18 mouse cellular contexts compared by ENCODE assay signal in the genomic region with DNA sequence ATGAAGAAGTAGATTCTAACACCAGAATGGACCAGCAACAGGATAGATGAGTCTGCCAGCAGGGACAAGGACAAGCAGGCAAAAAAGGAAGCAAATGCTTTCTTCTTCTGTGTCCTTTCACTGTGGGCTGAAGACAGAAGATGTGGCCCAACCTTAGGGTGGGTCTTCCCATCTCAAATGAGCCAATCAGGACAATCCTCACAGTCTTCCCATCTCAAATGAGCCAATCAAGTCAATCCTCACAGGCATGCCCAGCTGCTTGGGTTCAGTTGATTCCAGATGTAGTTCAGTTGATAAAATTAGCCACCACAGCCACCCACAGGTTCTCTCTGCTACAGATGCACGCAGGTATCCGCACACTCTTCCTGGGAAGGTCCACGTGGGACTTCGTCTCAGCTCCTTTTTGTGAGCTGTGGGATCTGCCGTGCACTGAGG. TPM values are rescaled to one million over a fixed set of nuclear protein-coding genes. Genes with fewer than 3 reads are reported as not detected.
DNase-seq lines count a peak whose midpoint lies in the region; ATAC-seq and TF ChIP-seq lines count a peak whose summit lies in the region.
"Had no signal": no experiment of that assay in that cellular context is flagged by ENCODE, and none has a peak within 500 bp of the region (broad histone marks: within the 10 kb centered on the region; RNA-seq: fewer than 3 reads in every experiment).

No protein-coding gene starts in this region.

- peak overlapping the region; percentile 32 to 38; a peak in 3 of 4 replicates for H3K4me3 ChIP-seq in MEL (ENCODE audit: control insufficient read depth in 1 of 2, insufficient read depth in 1 of 2, low read depth in 2 of 2, low read length in 2 of 2)
- H3K4me3 ChIP-seq: hindbrain, embryonic 12.5 days; limb, embryonic 10.5 days; lung, embryonic 15.5 days; midbrain, embryonic 10.5 days had no signal

- H3K9ac ChIP-seq in MEL (ENCODE audit: control insufficient read depth, low read depth, low read length, poor library complexity, severe bottlenecking), result peak overlapping the region; percentile 44; the same call in 1 of the 2 replicates
- H3K9ac ChIP-seq: forebrain, postnatal 0 days; hindbrain, embryonic 12.5 days; lung, embryonic 15.5 days had no signal

- intact Hi-C loops in left cerebral cortex, postnatal 36 days (cut with DNase I), result no loop called here

- no peak for TF ChIP-seq CTCF in MEL (IDR thresholded peaks at IDR 0.05 in 2 of 3, conservative IDR thresholded peaks at IDR 0.05 in 1 of 3; ENCODE audit: control insufficient read depth in 1 of 3, insufficient read depth in 1 of 3, low read depth in 2 of 3, low read length in 3 of 3, poor library complexity in 1 of 3, severe bottlenecking in 1 of 3)

- H3K4me1 ChIP-seq in MEL (ENCODE audit: control insufficient read depth in 1 of 2, insufficient read depth in 2 of 2, low read length in 2 of 2), result peaks cover 4 to 16% of the 10 kb centered on the region in 2 experiments
- H3K4me1 ChIP-seq: hindbrain, embryonic 12.5 days; limb, embryonic 10.5 days; lung, embryonic 15.5 days had no signal

- peak in 1 of 2 experiments; percentile 75; a peak in 2 of 4 replicates for TF ChIP-seq POLR2A in MEL (IDR thresholded peaks at IDR 0.05; ENCODE audit: control insufficient read depth in 1 of 2, insufficient read depth in 1 of 2, low read depth in 1 of 2, low read length in 2 of 2, poor library complexity in 1 of 2)

- H3K36me3 ChIP-seq in MEL (ENCODE audit: control insufficient read depth in 1 of 2, insufficient read depth in 2 of 2, low read length in 2 of 2), result peaks cover 0 to 7% of the 10 kb centered on the region in 2 experiments; a peak in 2 of 4 replicates
- H3K36me3 ChIP-seq: hindbrain, embryonic 12.5 days; limb, embryonic 10.5 days; lung, embryonic 15.5 days; midbrain, embryonic 10.5 days had no signal

- H3K79me2 ChIP-seq in MEL (ENCODE audit: control insufficient read depth, insufficient read depth, low read length, poor library complexity), result no peaks in the 10 kb centered on the region

- no peak for TF ChIP-seq RAD21 in MEL (IDR thresholded peaks at IDR 0.05; ENCODE audit: low read depth, low read length)

- H3K9me3 ChIP-seq in MEL (replicated peaks; ENCODE audit: insufficient read depth, low read length), result no peaks in the 10 kb centered on the region
- H3K9me3 ChIP-seq: hindbrain, embryonic 12.5 days; limb, embryonic 10.5 days; lung, embryonic 15.5 days; midbrain, embryonic 10.5 days had no signal

- peak in 1 of 2 experiments; percentile 60; a peak in 2 of 4 replicates for TF ChIP-seq EP300 in MEL (IDR thresholded peaks at IDR 0.05; ENCODE audit: low read depth in 1 of 2, low read length in 2 of 2)

- DNase-seq in MEL (ENCODE audit: low read depth, low spot score), result peak; percentile 92
- peak; percentile 37 for DNase-seq in c-Kit-positive CD71-positive TER-119-negative erythroid progenitor cells, embryonic 14.5 days (ENCODE audit: low read depth)
- peak; percentile 38 for DNase-seq in thymus, postnatal 4 days
- DNase-seq in yolk sac, embryonic 10.5 days (ENCODE audit: low spot score), result no peak
- DNase-seq in left cerebral cortex, postnatal 36 days (ENCODE audit: low spot score in 2 of 2), result no peak
- no peak for DNase-seq in lung, postnatal 10 days
- DNase-seq: cerebellum, adult 9-10 months; forebrain, postnatal 0 days; gastrocnemius, postnatal 25 days; kidney, postnatal 36 days; layer of hippocampus, postnatal 36 days; right cerebral cortex, postnatal 14 days had no signal

- ATAC-seq in megakaryocyte progenitor cell, adult 5-6 weeks (replicated peaks; ENCODE audit: poor library complexity), result peak; percentile 89
- ATAC-seq: forebrain, postnatal 0 days; intestine, embryonic 16.5 days had no signal

- no peaks in the 10 kb centered on the region for H3K27me3 ChIP-seq in MEL (ENCODE audit: control insufficient read depth in 1 of 2, insufficient read depth in 2 of 2, low read length in 2 of 2)
- H3K27me3 ChIP-seq: hindbrain, embryonic 12.5 days; lung, embryonic 15.5 days had no signal

- peak overlapping the region; percentile 73 for H3K27ac ChIP-seq in MEL (ENCODE audit: control insufficient read depth, low read depth, low read length)
- H3K27ac ChIP-seq: hindbrain, embryonic 12.5 days; limb, embryonic 10.5 days; lung, embryonic 15.5 days; midbrain, embryonic 10.5 days had no signal

TF ChIP-seq in MEL, 35 proteins besides CTCF, POLR2A, EP300 and RAD21:
- peak; percentile 44; the same call in 1 of the 2 replicates for TF ChIP-seq HCFC1 (IDR thresholded peaks at IDR 0.05; ENCODE audit: low read depth, low read length)
- peak; percentile 61; the same call in 1 of the 2 replicates for TF ChIP-seq POLR2AphosphoS2 (IDR thresholded peaks at IDR 0.05; ENCODE audit: low read length)
- no peak for TF ChIP-seq GABPA (IDR thresholded peaks at IDR 0.05; ENCODE audit: low read depth, low read length)
- TF ChIP-seq UBTF (IDR thresholded peaks at IDR 0.05; ENCODE audit: borderline replicate concordance, insufficient read depth, low read depth, low read length), result no peak
- TF ChIP-seq USF2 (IDR thresholded peaks at IDR 0.05; ENCODE audit: borderline replicate concordance in 1 of 2, insufficient read depth in 1 of 2, low read depth in 1 of 2, low read length in 2 of 2), result no peak
- TF ChIP-seq MAFK (IDR thresholded peaks at IDR 0.05; ENCODE audit: borderline replicate concordance, low read depth, low read length), result no peak
- peak; percentile 68 for TF ChIP-seq TBP (IDR thresholded peaks at IDR 0.05; ENCODE audit: low read depth, low read length)
- no peak for TF ChIP-seq ETS1 (IDR thresholded peaks at IDR 0.05; ENCODE audit: low read depth, low read length)
- no peak for TF ChIP-seq ZNF384 (IDR thresholded peaks at IDR 0.05; ENCODE audit: low read depth, low read length)
- TF ChIP-seq NRF1 (IDR thresholded peaks at IDR 0.05; ENCODE audit: insufficient read depth, low read depth, low read length, poor library complexity, severe bottlenecking), result peak; percentile 78
- peak; percentile 33; the same call in 1 of the 2 replicates for TF ChIP-seq GATA1 (IDR thresholded peaks at IDR 0.05; ENCODE audit: low read depth, low read length)
- no peak for TF ChIP-seq E2F4 (IDR thresholded peaks at IDR 0.05; ENCODE audit: borderline replicate concordance, low read depth, low read length)
- no peak; the same call in none of the 2 replicates for TF ChIP-seq TCF12 (IDR thresholded peaks at IDR 0.05; ENCODE audit: low read depth, low read length)
- peak; percentile 50; the same call in 1 of the 2 replicates for TF ChIP-seq ZMIZ1 (IDR thresholded peaks at IDR 0.05; ENCODE audit: low read depth, low read length)
- no peak for TF ChIP-seq ELF1 (IDR thresholded peaks at IDR 0.05; ENCODE audit: low read depth, low read length)
- no peak for TF ChIP-seq SMC3 (IDR thresholded peaks at IDR 0.05; ENCODE audit: low read depth, low read length)
- TF ChIP-seq POLR2AphosphoS5 (IDR thresholded peaks at IDR 0.05; ENCODE audit: borderline replicate concordance, low read depth, low read length), result no peak
- 0 out of 2 replicates have a peak, but pooled peaks have one; percentile 17 for TF ChIP-seq SIN3A (IDR thresholded peaks at IDR 0.05; ENCODE audit: low read length)
- 0 out of 2 replicates have a peak, but pooled peaks have one; percentile 22 for TF ChIP-seq MYB (IDR thresholded peaks at IDR 0.05; ENCODE audit: low read depth, low read length)
- TF ChIP-seq MAX (IDR thresholded peaks at IDR 0.05; ENCODE audit: low read length), result no peak; the same call in 1 of the 2 replicates
- TF ChIP-seq USF1 (IDR thresholded peaks at IDR 0.05; ENCODE audit: low read depth, low read length), result no peak
- no peak for TF ChIP-seq MYC (IDR thresholded peaks at IDR 0.05; ENCODE audit: low read depth, low read length)
- no peak for TF ChIP-seq CHD1 (IDR thresholded peaks at IDR 0.05; ENCODE audit: low read depth, low read length)
- TF ChIP-seq JUND (IDR thresholded peaks at IDR 0.05; ENCODE audit: low read depth, low read length), result no peak
- TF ChIP-seq MAZ (IDR thresholded peaks at IDR 0.05; ENCODE audit: low read depth, low read length), result no peak
- peak; percentile 37 for TF ChIP-seq CHD2 (IDR thresholded peaks at IDR 0.05; ENCODE audit: low read length)
- TF ChIP-seq ZC3H11A (IDR thresholded peaks at IDR 0.05; ENCODE audit: low read depth, low read length), result no peak
- peak; percentile 70 for TF ChIP-seq NELFE (IDR thresholded peaks at IDR 0.05; ENCODE audit: low read depth, low read length)
- no peak for TF ChIP-seq ZKSCAN1 (IDR thresholded peaks at IDR 0.05; ENCODE audit: low read depth, low read length)
- TF ChIP-seq KAT2A (conservative IDR thresholded peaks at IDR 0.05; ENCODE audit: low read depth, low read length), result no peak; the same call in 1 of the 2 replicates
- no peak for TF ChIP-seq RCOR1 (IDR thresholded peaks at IDR 0.05; ENCODE audit: low read depth, low read length)
- no peak for TF ChIP-seq MEF2A (IDR thresholded peaks at IDR 0.05; ENCODE audit: extremely low read depth, insufficient replicate concordance, low read depth, low read length, poor library complexity, severe bottlenecking)
- no peak for TF ChIP-seq BHLHE40 (IDR thresholded peaks at IDR 0.05; ENCODE audit: borderline replicate concordance, low read depth, low read length)
- TF ChIP-seq TAL1 (IDR thresholded peaks at IDR 0.05; ENCODE audit: low read length), result 0 out of 2 replicates have a peak, but pooled peaks have one; percentile 20
- TF ChIP-seq MXI1 (IDR thresholded peaks at IDR 0.05; ENCODE audit: low read depth, low read length), result no peak
TF ChIP-seq in MEL: peak in this region for 11.

RNA-seq across cellular contexts. Expression of a gene that starts 6.9 kb away (rescaled TPM):
- total RNA-seq in MEL (2012; rRNA removed), result 19.1 and 21.1 TPM in 2 replicates
- polyA plus RNA-seq in MEL (2012; ENCODE audit: insufficient read depth in 1 of 2, insufficient read length in 2 of 2, low read depth in 1 of 2, low replicate concordance in 2 of 2, missing spikeins in 1 of 2), result 10 to 100 TPM in 1 of 2 experiments, not detected in 1; 26.4 TPM
- total RNA-seq in megakaryocyte progenitor cell, adult 5-6 weeks (2015), result 15.8 and 20.6 TPM in 2 replicates
- 23.1 and 24.2 TPM in 2 replicates for total RNA-seq in megakaryocyte progenitor cell, adult 5-6 weeks (2017)
- 10 to 100 TPM; 25.4 to 25.8 TPM for total RNA-seq in left cerebral cortex, postnatal 36 days (2021)

RNA-seq across cellular contexts. Expression of a gene that starts 9.6 kb away (rescaled TPM):
- not detected in 2 replicates for total RNA-seq in MEL (2012; rRNA removed)
- not detected for polyA plus RNA-seq in MEL (2012; ENCODE audit: insufficient read depth in 1 of 2, insufficient read length in 2 of 2, low read depth in 1 of 2, low replicate concordance in 2 of 2, missing spikeins in 1 of 2)
- total RNA-seq in megakaryocyte progenitor cell, adult 5-6 weeks (2015), result not detected in 2 replicates
- not detected in 2 replicates for total RNA-seq in megakaryocyte progenitor cell, adult 5-6 weeks (2017)
- total RNA-seq in left cerebral cortex, postnatal 36 days (2021), result under 1 TPM; 0.27 to 0.37 TPM
- total RNA-seq: forebrain, postnatal 0 days had no signal
- polyA plus RNA-seq: forebrain, postnatal 0 days had no signal

Comparison
In these comparisons a context has a peak if more than half of its experiments do, and no peak if none do; other contexts are left out.
1. DNase-seq: peak in MEL (single experiment), c-Kit-positive CD71-positive TER-119-negative erythroid progenitor cells, embryonic 14.5 days (single experiment) and thymus, postnatal 4 days (single experiment); none in yolk sac, embryonic 10.5 days (single experiment), left cerebral cortex, postnatal 36 days (0 of 2) and lung, postnatal 10 days (single experiment).